8 mouse cellular contexts compared by ENCODE assay signal in genomic region chr2:147014101-147014886, GRCm38 (mm10). TPM values are rescaled to one million over a fixed set of nuclear protein-coding genes. Genes with fewer than 3 reads are reported as not detected.
DNase-seq lines count a peak whose midpoint lies in the region; ATAC-seq lines count a peak whose summit lies in the region.

No protein-coding gene starts in this region.

- no peaks in the 10 kb centered on the region for H3K36me3 ChIP-seq in heart, embryonic 15.5 days
- H3K36me3 ChIP-seq in liver, embryonic 13.5 days = peaks cover 2% of the 10 kb centered on the region; the same call in 1 of the 2 replicates

- H3K4me3 ChIP-seq in heart, embryonic 15.5 days = peak overlapping the region; percentile 99
- peak overlapping the region; percentile 93 for H3K4me3 ChIP-seq in liver, embryonic 13.5 days (replicated peaks)

- peak overlapping the region; percentile 87 for H3K9ac ChIP-seq in heart, embryonic 15.5 days
- H3K9ac ChIP-seq in liver, embryonic 13.5 days = peak overlapping the region; percentile 88

- H3K27ac ChIP-seq in heart, embryonic 15.5 days = peak overlapping the region; percentile 100
- H3K27ac ChIP-seq in liver, embryonic 13.5 days = peak overlapping the region; percentile 92

- WGBS in heart, embryonic 15.5 days = 22% methylated on average over 15 of the region's 15 CpGs
- 26% methylated on average over 15 of the region's 15 CpGs for WGBS in liver, embryonic 13.5 days (ENCODE audit: insufficient replicate concordance)

- peaks cover 24% of the 10 kb centered on the region for H3K4me1 ChIP-seq in heart, embryonic 15.5 days (replicated peaks)
- H3K4me1 ChIP-seq in liver, embryonic 13.5 days (replicated peaks) = peaks cover 45% of the 10 kb centered on the region

- H3K27me3 ChIP-seq in heart, embryonic 15.5 days = no peaks in the 10 kb centered on the region
- H3K27me3 ChIP-seq in liver, embryonic 13.5 days = no peaks in the 10 kb centered on the region

- no peaks in the 10 kb centered on the region for H3K9me3 ChIP-seq in heart, embryonic 15.5 days (replicated peaks)
- no peaks in the 10 kb centered on the region for H3K9me3 ChIP-seq in liver, embryonic 13.5 days (replicated peaks)

- H3K4me2 ChIP-seq in heart, embryonic 15.5 days = peak overlapping the region; percentile 65
- peak overlapping the region; percentile 92 for H3K4me2 ChIP-seq in liver, embryonic 13.5 days

- ATAC-seq in heart, embryonic 15.5 days (replicated peaks; ENCODE audit: insufficient number of reproducible peaks, insufficient read depth, low FRiP score, low read depth) = no peak
- ATAC-seq in liver, embryonic 13.5 days (ENCODE audit: low read depth) = no peak
- ATAC-seq in megakaryocyte-erythroid progenitor cell, adult 5-6 weeks (replicated peaks; ENCODE audit: low FRiP score, low TSS enrichment, poor library complexity, severe bottlenecking) = no peak

- DNase-seq in embryo, embryonic 10 days (ENCODE audit: low spot score) = peak; percentile 4
- no peak for DNase-seq in embryo, embryonic 9.5 days (ENCODE audit: extremely low spot score)
- DNase-seq in MN1 (ENCODE audit: low spot score) = peak; percentile 26
- no peak for DNase-seq in liver, embryonic 13.5 days
- DNase-seq in retina, postnatal 1 day = peak; percentile 4
- DNase-seq in layer of hippocampus, adult 18-20 months (ENCODE audit: low spot score in 2 of 2) = no peak

RNA-seq across cellular contexts. Expression of gene Xrn2, which starts 1.5 kb away (rescaled TPM):
- 40.4 and 43.5 TPM in 2 replicates for polyA plus RNA-seq in heart, embryonic 15.5 days (2015; fragmentation: Nextera tagmentation; extraction: Ambion mirVana)
- 38.6 and 45.4 TPM in 2 replicates for polyA plus RNA-seq in liver, embryonic 13.5 days (2015; fragmentation: Nextera tagmentation; extraction: Ambion mirVana)
- total RNA-seq in layer of hippocampus, adult 18-20 months (2021) = 10 to 100 TPM; 40.3 to 40.7 TPM
- total RNA-seq in megakaryocyte-erythroid progenitor cell, adult 5-6 weeks (2014; fragmentation: Nextera tagmentation) = 89.8 and 107 TPM in 2 replicates
- 199 and 249 TPM in 2 replicates for total RNA-seq in megakaryocyte-erythroid progenitor cell, adult 5-6 weeks (2017)

Comparison
In these comparisons a context has a peak if more than half of its experiments do, and no peak if none do; other contexts are left out.
1. DNase-seq: peak in embryo, embryonic 10 days (single experiment), MN1 (single experiment) and retina, postnatal 1 day (single experiment); none in embryo, embryonic 9.5 days (single experiment), liver, embryonic 13.5 days (single experiment) and layer of hippocampus, adult 18-20 months (0 of 2).